Mouse (Mus musculus): ENCODE results near the gene Tatdn2.
"Not testable (repeated sequence)": the region's sequence is repeated elsewhere in the genome, so short reads cannot be mapped to it uniquely, and the experiment has no call there.

Tatdn2 gene

GRCm38 (mm10) chr6:113697222-113698205, 664 bp downstream of the Tatdn2 start:
- CTCF ChIA-PET = interaction anchor here (0.7 to 0.8 kb wide), 2 partner anchors 35 to 90 kb away, joined by 3 to 5 read pairs; no protein-coding TSS in a partner anchor

- CTCF ChIA-PET = interaction anchor here (0.6 kb wide), 2 partner anchors 76 to 485 kb away, joined by 3 to 5 read pairs; no protein-coding TSS in a partner anchor
These were observed 15.9 kb downstream of the Tatdn2 start for GRCm38 (mm10) chr6:113712718-113713117.

GRCm38 (mm10) chr6:113713389-113713788, 16.5 kb downstream of the Tatdn2 start:
- CTCF ChIA-PET = not testable (repeated sequence)

- CTCF ChIA-PET = interaction anchor here (1.1 kb wide), 1 partner anchor 19 kb away, joined by 3 read pairs; no protein-coding TSS in a partner anchor
These were observed 17.4 kb downstream of the Tatdn2 start for GRCm38 (mm10) chr6:113714276-113714675.

GRCm38 (mm10) chr6:113714797-113715196, 17.9 kb downstream of the Tatdn2 start:
- CTCF ChIA-PET = interaction anchor here (1.1 kb wide), 1 partner anchor 20 kb away, joined by 3 read pairs; no protein-coding TSS in a partner anchor

GRCm38 (mm10) chr6:113717541-113717940, 20.7 kb downstream of the Tatdn2 start:
- CTCF ChIA-PET = no interaction called here

- CTCF ChIA-PET = no interaction called here
These were observed 23.0 kb downstream of the Tatdn2 start, which contains the start of gene Ghrl for GRCm38 (mm10) chr6:113719878-113720277. Gene Ghrl (minus strand): TSS chr6:113719880.

GRCm38 (mm10) chr6:113721061-113721460, 24.2 kb downstream of the Tatdn2 start:
- CTCF ChIA-PET = no interaction called here

- CTCF ChIA-PET = no interaction called here
These were observed 31.3 kb downstream of the Tatdn2 start for GRCm38 (mm10) chr6:113728181-113728580.

- CTCF ChIA-PET = no interaction called here
These were observed 34.4 kb downstream of the Tatdn2 start for GRCm38 (mm10) chr6:113731296-113731695.

GRCm38 (mm10) chr6:113737318-113738046, 40.6 kb downstream of the Tatdn2 start:
- CTCF ChIA-PET = interaction anchor here (0.6 kb wide), 1 partner anchor 114 kb away, joined by 3 read pairs; no protein-coding TSS in a partner anchor

GRCm38 (mm10) chr6:113740236-113741217, 43.7 kb downstream of the Tatdn2 start, which contains the start of gene Sec13:
Gene Sec13 (minus strand): TSS chr6:113740743.
- CTCF ChIA-PET = no interaction called here

- CTCF ChIA-PET = no interaction called here
These were observed 44.6 kb downstream of the Tatdn2 start for GRCm38 (mm10) chr6:113741425-113741824.

- CTCF ChIA-PET = no interaction called here
These were observed 45.5 kb downstream of the Tatdn2 start for GRCm38 (mm10) chr6:113742321-113742720.

GRCm38 (mm10) chr6:113743111-113743510, 46.3 kb downstream of the Tatdn2 start:
- CTCF ChIA-PET = no interaction called here

GRCm38 (mm10) chr6:113745117-113745516, 48.3 kb downstream of the Tatdn2 start:
- CTCF ChIA-PET = no interaction called here

- CTCF ChIA-PET = no interaction called here
These were observed 50.4 kb downstream of the Tatdn2 start for GRCm38 (mm10) chr6:113747284-113747683.

- CTCF ChIA-PET = no interaction called here
These were observed 51.5 kb downstream of the Tatdn2 start for GRCm38 (mm10) chr6:113748351-113748750.

GRCm38 (mm10) chr6:113749119-113749685, 52.4 kb downstream of the Tatdn2 start:
- CTCF ChIA-PET = no interaction called here

Data from spleen, embryonic (tissue).